Mouse (Mus musculus): ENCODE data around the gene Zc3h12c. TPM values are rescaled to one million over a fixed set of nuclear protein-coding genes. Genes with fewer than 3 reads are reported as not detected.

Zc3h12c gene
- polyA plus RNA-seq, 1 experiment from 2014 or later, result 1.2 TPM

DNA sequence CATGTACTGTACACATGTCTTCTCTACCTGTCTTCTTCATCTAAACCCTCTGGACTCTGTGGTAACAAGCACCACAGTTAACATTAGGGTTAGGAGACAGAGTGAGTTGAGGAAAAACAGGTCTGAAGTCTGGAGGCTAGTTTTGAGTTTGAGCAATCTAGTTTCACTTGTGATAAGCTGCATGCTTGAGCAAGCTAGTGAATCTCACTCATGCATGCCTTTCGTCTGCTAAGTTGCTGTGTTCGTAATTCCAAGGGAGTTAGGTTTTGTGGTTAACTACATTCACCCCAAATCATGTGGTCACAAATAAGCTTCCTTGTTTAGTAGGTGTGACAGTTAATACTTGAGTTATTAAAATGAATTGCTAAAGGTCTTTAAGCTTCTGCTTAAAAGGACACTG is 13.0 kb upstream of the Zc3h12c start:
- H3K4me1 ChIP-seq (replicated peaks; ENCODE audit: control insufficient read depth, insufficient read depth), result no peaks in the 10 kb centered on the region
- H3K4me3 ChIP-seq (ENCODE audit: low read depth, low read length), result no peak overlapping the region
- TF ChIP-seq CTCF (IDR thresholded peaks at IDR 0.05; ENCODE audit: low read depth) (no peak), EP300 (optimal IDR thresholded peaks at IDR 0.05) (no peak)
- H3K4me2 ChIP-seq (replicated peaks; ENCODE audit: low read depth), result no peak overlapping the region
- H3K27ac ChIP-seq (replicated peaks), result no peak overlapping the region
- no peaks in the 10 kb centered on the region for H3K27me3 ChIP-seq (ENCODE audit: control insufficient read depth, insufficient read depth, low read length)
- DNase-seq (ENCODE audit: low spot score) (no peak), ATAC-seq (ENCODE audit: low FRiP score, low TSS enrichment) (no peak)
- H3K9ac ChIP-seq (ENCODE audit: low read length), result no peak overlapping the region
- no peaks in the 10 kb centered on the region for H3K36me3 ChIP-seq (ENCODE audit: control insufficient read depth, insufficient read depth, low read length)
- 75% methylated on average over 2 of the region's 2 CpGs for WGBS
- no peaks in the 10 kb centered on the region for H3K9me3 ChIP-seq (ENCODE audit: control insufficient read depth, low read length)

DNA sequence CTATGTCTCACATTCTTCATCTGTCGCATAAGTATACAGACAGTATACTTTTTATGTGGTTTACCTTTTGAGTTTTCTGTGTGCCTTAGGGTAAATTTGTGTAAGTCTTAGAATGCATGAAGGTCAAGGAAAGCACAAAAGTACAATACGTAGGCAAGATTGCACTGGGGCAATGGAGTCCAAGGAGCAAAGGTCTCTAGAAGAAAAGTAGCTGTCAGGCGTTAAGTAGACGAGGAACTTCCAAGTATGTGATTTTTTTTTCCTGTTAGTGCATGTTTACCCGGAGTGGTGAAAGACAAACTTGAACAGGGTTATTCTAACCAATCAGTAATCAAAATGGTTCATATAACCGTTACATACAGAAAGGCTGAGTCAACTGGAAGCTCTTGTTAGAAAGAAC is 12.5 kb upstream of the Zc3h12c start:
- Histone ChIP-seq H3K27me3 (ENCODE audit: control insufficient read depth, insufficient read depth, low read length) (no peaks in the 10 kb centered on the region), H3K9me3 (ENCODE audit: control insufficient read depth, low read length) (no peaks in the 10 kb centered on the region), H3K36me3 (ENCODE audit: control insufficient read depth, insufficient read depth, low read length) (no peaks in the 10 kb centered on the region), H3K4me1 (replicated peaks; ENCODE audit: control insufficient read depth, insufficient read depth) (no peaks in the 10 kb centered on the region), H3K4me2 (replicated peaks; ENCODE audit: low read depth) (no peak overlapping the region), H3K9ac (ENCODE audit: low read length) (no peak overlapping the region), H3K27ac (replicated peaks) (no peak overlapping the region), H3K4me3 (ENCODE audit: low read depth, low read length) (no peak overlapping the region)
- DNase-seq (ENCODE audit: low spot score) (no peak), ATAC-seq (ENCODE audit: low FRiP score, low TSS enrichment) (no peak)
- TF ChIP-seq CTCF (IDR thresholded peaks at IDR 0.05; ENCODE audit: low read depth), result no peak
- 56% methylated on average over 6 of the region's 6 CpGs for WGBS

DNA sequence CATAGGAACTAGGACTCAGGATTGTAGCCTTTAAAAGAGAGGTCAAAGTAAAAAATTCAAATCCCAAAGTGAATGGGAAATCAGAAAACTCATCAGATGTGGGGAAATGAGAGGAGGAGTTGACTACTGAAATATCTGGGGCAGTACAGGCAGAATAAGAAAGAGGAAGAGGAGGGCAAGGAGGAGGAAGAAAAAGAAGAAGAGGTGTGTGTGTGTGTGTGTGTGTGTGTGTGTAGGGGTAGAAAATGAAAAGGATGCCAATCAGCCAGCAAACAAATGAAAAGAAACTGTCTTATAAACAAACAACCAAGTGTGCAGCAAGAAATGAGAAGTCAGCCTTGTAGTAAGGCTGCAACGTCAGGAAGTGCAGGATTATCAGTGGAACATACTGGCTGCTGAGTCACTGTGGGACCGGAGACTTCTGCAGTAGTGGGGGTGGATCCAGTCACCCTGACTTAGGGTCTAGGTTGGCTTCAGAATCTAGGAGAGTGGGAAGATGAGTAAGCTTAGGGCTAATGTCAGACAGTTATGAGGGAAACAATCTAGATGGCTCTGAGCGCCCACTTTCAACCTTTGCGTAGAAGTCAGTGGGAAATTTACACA is 7.0 kb upstream of the Zc3h12c start:
- no peak for ATAC-seq (ENCODE audit: low FRiP score, low TSS enrichment)
- no peak for TF ChIP-seq EP300 (optimal IDR thresholded peaks at IDR 0.05)
- WGBS, result 71% methylated on average over 4 of the region's 4 CpGs

DNA sequence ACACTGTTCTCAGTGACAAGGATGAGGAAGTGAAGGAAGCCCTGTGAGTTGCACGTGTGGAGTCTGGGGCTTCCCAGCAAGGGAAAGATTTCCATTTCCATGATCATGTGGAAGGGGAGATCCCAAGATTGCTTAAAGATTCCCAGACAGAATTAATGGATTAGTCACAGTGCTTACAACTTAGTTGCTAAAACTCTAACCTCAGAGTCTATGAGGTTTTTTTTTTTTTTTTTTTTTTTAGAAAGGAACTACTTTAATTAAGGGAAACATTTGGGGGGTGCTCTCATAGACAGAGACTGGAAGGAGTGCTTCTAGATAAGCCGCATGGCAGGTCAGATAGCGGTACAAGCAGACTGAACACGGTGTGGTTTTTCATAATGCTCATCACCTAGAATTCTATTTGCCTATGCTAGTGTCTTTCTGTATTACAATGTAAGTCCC is 6.3 kb upstream of the Zc3h12c start:
- no peak overlapping the region for H3K27ac ChIP-seq (replicated peaks)
- no peaks in the 10 kb centered on the region for H3K27me3 ChIP-seq (ENCODE audit: control insufficient read depth, insufficient read depth, low read length)
- ATAC-seq (ENCODE audit: low FRiP score, low TSS enrichment) (no peak), DNase-seq (ENCODE audit: low spot score) (no peak)
- H3K4me2 ChIP-seq (replicated peaks; ENCODE audit: low read depth), result no peak overlapping the region
- no peak for TF ChIP-seq EP300 (optimal IDR thresholded peaks at IDR 0.05)
- no peak for TF ChIP-seq CTCF (IDR thresholded peaks at IDR 0.05; ENCODE audit: low read depth)
- H3K9ac ChIP-seq (ENCODE audit: low read length), result no peak overlapping the region
- no peak overlapping the region for H3K4me3 ChIP-seq (ENCODE audit: low read depth, low read length)
- H3K36me3 ChIP-seq (ENCODE audit: control insufficient read depth, insufficient read depth, low read length), result no peaks in the 10 kb centered on the region
- WGBS, result 80% methylated on average over 4 of the region's 4 CpGs
- no peaks in the 10 kb centered on the region for H3K9me3 ChIP-seq (ENCODE audit: control insufficient read depth, low read length)
- H3K4me1 ChIP-seq (replicated peaks; ENCODE audit: control insufficient read depth, insufficient read depth), result no peaks in the 10 kb centered on the region

More for the DNA sequence above, 7.0 kb upstream of the Zc3h12c start:
- Histone ChIP-seq H3K36me3 (ENCODE audit: control insufficient read depth, insufficient read depth, low read length) (no peaks in the 10 kb centered on the region), H3K4me1 (replicated peaks; ENCODE audit: control insufficient read depth, insufficient read depth) (no peaks in the 10 kb centered on the region), H3K4me2 (replicated peaks; ENCODE audit: low read depth) (no peak overlapping the region), H3K4me3 (ENCODE audit: low read depth, low read length) (no peak overlapping the region), H3K9me3 (ENCODE audit: control insufficient read depth, low read length) (no peaks in the 10 kb centered on the region), H3K27me3 (ENCODE audit: control insufficient read depth, insufficient read depth, low read length) (no peaks in the 10 kb centered on the region), H3K9ac (ENCODE audit: low read length) (no peak overlapping the region), H3K27ac (replicated peaks) (no peak overlapping the region)
- no peak for DNase-seq (ENCODE audit: low spot score)

DNA sequence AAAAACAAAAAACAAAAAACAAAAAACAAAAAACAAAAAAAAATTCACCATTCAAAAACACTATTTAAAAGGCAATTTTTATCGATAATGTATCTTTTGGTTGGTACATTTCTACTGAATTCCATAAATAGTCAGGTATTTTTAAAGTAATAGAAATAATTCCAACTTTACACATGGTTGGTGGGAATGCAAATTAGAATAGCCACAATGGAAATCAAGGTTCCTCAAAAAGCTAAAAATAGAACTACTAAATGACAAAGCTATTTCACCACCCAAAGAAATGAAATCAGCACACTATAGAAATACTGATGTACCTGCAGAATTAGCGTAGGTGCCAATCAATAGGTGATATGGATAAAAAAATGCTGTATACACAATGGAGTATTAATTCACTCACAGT is 5.6 kb upstream of the Zc3h12c start:
- WGBS, result 97% methylated on average over 2 of the region's 2 CpGs
- H3K9ac ChIP-seq (ENCODE audit: low read length), result no peak overlapping the region
- H3K4me2 ChIP-seq (replicated peaks; ENCODE audit: low read depth), result no peak overlapping the region
- H3K36me3 ChIP-seq (ENCODE audit: control insufficient read depth, insufficient read depth, low read length), result no peaks in the 10 kb centered on the region
- no peak for ATAC-seq (ENCODE audit: low FRiP score, low TSS enrichment)
- TF ChIP-seq EP300 (optimal IDR thresholded peaks at IDR 0.05), result no peak
- TF ChIP-seq CTCF (IDR thresholded peaks at IDR 0.05; ENCODE audit: low read depth), result no peak
- H3K27me3 ChIP-seq (ENCODE audit: control insufficient read depth, insufficient read depth, low read length), result no peaks in the 10 kb centered on the region
- H3K9me3 ChIP-seq (ENCODE audit: control insufficient read depth, low read length), result no peaks in the 10 kb centered on the region
- H3K4me3 ChIP-seq (ENCODE audit: low read depth, low read length), result no peak overlapping the region
- H3K27ac ChIP-seq (replicated peaks), result no peak overlapping the region
- DNase-seq (ENCODE audit: low spot score), result no peak
- H3K4me1 ChIP-seq (replicated peaks; ENCODE audit: control insufficient read depth, insufficient read depth), result no peaks in the 10 kb centered on the region

DNA sequence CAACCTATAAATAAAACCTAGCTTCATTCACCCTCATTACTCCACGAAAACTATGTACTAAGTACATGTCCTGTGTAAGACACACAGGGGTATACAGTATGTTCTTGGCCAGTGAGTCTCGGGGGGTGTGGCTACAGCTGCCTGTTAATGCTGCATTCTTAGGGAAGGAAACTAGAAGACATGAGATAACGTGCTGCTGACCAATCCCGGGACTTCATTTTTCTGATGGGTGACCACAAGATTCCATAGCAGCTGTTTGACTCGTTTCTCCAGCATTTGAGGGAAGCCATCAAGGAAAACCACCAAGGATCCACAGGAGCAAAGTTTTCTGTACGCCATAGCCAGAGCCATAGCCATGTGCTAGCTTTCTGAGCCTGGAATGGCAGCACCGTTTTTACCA is 4.2 kb upstream of the Zc3h12c start:
- Histone ChIP-seq H3K4me2 (replicated peaks; ENCODE audit: low read depth) (no peak overlapping the region; the same call in 1 of the 2 replicates), H3K9me3 (ENCODE audit: control insufficient read depth, low read length) (no peaks in the 10 kb centered on the region), H3K4me1 (replicated peaks; ENCODE audit: control insufficient read depth, insufficient read depth) (no peaks in the 10 kb centered on the region), H3K27me3 (ENCODE audit: control insufficient read depth, insufficient read depth, low read length) (no peaks in the 10 kb centered on the region), H3K4me3 (ENCODE audit: low read depth, low read length) (no peak overlapping the region), H3K27ac (replicated peaks) (no peak overlapping the region), H3K9ac (ENCODE audit: low read length) (no peak overlapping the region), H3K36me3 (ENCODE audit: control insufficient read depth, insufficient read depth, low read length) (no peaks in the 10 kb centered on the region)
- no peak for ATAC-seq (ENCODE audit: low FRiP score, low TSS enrichment)
- 40% methylated on average over 7 of the region's 7 CpGs for WGBS
- no peak for DNase-seq (ENCODE audit: low spot score)
- TF ChIP-seq EP300 (optimal IDR thresholded peaks at IDR 0.05) (no peak), CTCF (IDR thresholded peaks at IDR 0.05; ENCODE audit: low read depth) (no peak)
